Mouse (Mus musculus) T-cell, adult 66 days (primary cell): ENCODE results near the gene Vmn2r101. TPM values are rescaled to one million over a fixed set of nuclear protein-coding genes. Genes with fewer than 3 reads are reported as not detected.

ENCODE experiments used
- total RNA-seq, 2 experiments: library from RNA; stranded (reverse); gene quantifications; 3 replicates in 1 of 2; 4 replicates in 1 of 2; pipeline ENCODE4 v1.2.4; 2023

Vmn2r101 gene
- total RNA-seq: not detected

GRCm38 (mm10) chr17:19576927-19577326 lies at the start of gene Vmn2r101:
Gene Vmn2r101, plus strand, starts transcription at chr17:19577227.

DNA sequence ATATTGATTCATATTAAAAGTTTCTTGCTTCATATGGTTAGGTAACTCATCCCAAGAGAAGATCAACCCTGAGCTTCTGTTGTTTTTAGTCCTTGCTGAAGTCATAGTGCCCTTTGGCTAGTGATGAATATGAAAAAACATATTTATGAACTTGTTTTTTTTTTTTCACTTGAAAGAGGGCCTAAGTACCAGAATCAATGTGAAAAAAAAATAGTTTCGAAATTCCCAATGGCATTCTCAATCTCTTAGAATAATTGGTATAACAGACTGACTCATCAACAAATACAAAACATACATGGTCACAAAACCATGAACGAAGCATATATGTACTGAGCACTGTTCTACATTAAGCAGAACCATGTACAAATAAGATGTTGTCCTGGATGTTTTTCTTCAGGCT lies 83.0 kb downstream of the Vmn2r101 start, which contains the start of gene Vmn2r102:
Gene Vmn2r102 (plus strand): TSS at position 301 of the 400 bp plus-strand sequence.

Other genes starting within 250 kb of the Vmn2r101 start
- gene Vmn2r99, start 215.3 kb upstream of the Vmn2r101 start, total RNA-seq: not detected
- not detected for gene Vmn2r100, start 72.5 kb upstream of the Vmn2r101 start, total RNA-seq
- not detected for gene Vmn2r102, start 83.1 kb downstream of the Vmn2r101 start, total RNA-seq
- not detected for gene Vmn2r103, start 196.1 kb downstream of the Vmn2r101 start, total RNA-seq